Mouse (Mus musculus): ENCODE data around the gene Gm3115. TPM values are rescaled to one million over a fixed set of nuclear protein-coding genes. Genes with fewer than 3 reads are reported as not detected.
"Not testable (repeated sequence)": the region's sequence is repeated elsewhere in the genome, so short reads cannot be mapped to it uniquely, and the experiment has no call there.

Gene Gm3115
- 0.26 and 0.37 TPM in 2 replicates for total RNA-seq (2021)
- long read RNA-seq, experiment 1: 0 reads
- long read RNA-seq, experiment 2: 0 reads

DNA sequence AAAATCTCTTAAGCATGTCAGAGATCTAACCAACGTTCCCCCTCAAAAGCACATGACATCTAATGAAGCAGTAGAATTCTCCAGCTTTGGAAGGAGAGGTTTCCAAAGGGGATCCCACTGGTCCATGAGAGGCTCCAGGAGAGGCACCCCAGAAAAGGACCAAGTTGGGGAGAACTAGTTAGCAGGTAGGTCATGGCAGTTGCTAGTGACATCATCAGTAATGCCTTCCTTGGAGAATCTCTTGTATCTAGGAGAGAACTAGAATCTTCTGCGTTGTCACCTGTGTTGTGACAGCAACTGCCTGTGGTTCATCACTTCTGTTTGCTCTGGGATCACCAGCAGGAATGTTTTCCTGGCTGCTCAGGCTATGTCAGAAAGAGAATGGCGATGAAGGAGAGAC, at the start of gene Gm3115:
Gene Gm3115 (plus strand): TSS at position 301 of the 400 bp plus-strand sequence.
- DNase-seq: not testable (repeated sequence)

- peak; percentile 6 for DNase-seq
These were observed 26.5 kb downstream of the Gm3115 start, which contains the start of gene Gm8108 for GRCm38 (mm10) chr14:4110426-4110825. TSS of gene Gm8108 (plus strand) at chr14:4110526.

GRCm38 (mm10) chr14:4141646-4142045, 57.7 kb downstream of the Gm3115 start:
- DNase-seq: peak; percentile 3

Other genes starting within 250 kb of the Gm3115 start
- not detected in 2 replicates for gene Gm3033, start 237.9 kb upstream of the Gm3115 start, total RNA-seq (2021)
- gene Gm2916, start 199.9 kb upstream of the Gm3115 start, total RNA-seq (2021): not detected in 2 replicates
- gene Gm3029, start 152.4 kb upstream of the Gm3115 start, total RNA-seq (2021): not detected in 2 replicates
- not detected in 2 replicates for gene Gm3095, start 120.6 kb upstream of the Gm3115 start, total RNA-seq (2021)
- not detected in 2 replicates for gene Gm3099, start 85.7 kb upstream of the Gm3115 start, total RNA-seq (2021)
- gene Gm5796, start 60.2 kb upstream of the Gm3115 start, total RNA-seq (2021): 0.45 and 1.7 TPM in 2 replicates
- gene Gm8108, start 26.4 kb downstream of the Gm3115 start, total RNA-seq (2021): 1.4 and 2.1 TPM in 2 replicates
- not detected in 2 replicates for gene Gm3127, start 80.9 kb downstream of the Gm3115 start, total RNA-seq (2021)
- gene Gm2974, start 98.5 kb downstream of the Gm3115 start, total RNA-seq (2021): not detected in 2 replicates
- gene Gm3138, start 165.5 kb downstream of the Gm3115 start, total RNA-seq (2021): not detected in 2 replicates
- not detected in 2 replicates for gene Gm3149, start 233.2 kb downstream of the Gm3115 start, total RNA-seq (2021)